Mouse (Mus musculus): ENCODE results near the gene Cnpy4. TPM values are rescaled to one million over a fixed set of nuclear protein-coding genes. Genes with fewer than 3 reads are reported as not detected.
"Not testable (repeated sequence)": the region's sequence is repeated elsewhere in the genome, so short reads cannot be mapped to it uniquely, and the experiment has no call there.

Cnpy4 gene
- total RNA-seq, 2 experiments from 2014 or later: 19.1 to 20.1 TPM

GRCm38 (mm10) chr5:138202086-138202485 is 14.8 kb downstream of the Cnpy4 start:
- no peak for DNase-seq

- DNase-seq: peak; percentile 44
These were observed 20.0 kb downstream of the Cnpy4 start for GRCm38 (mm10) chr5:138207253-138207652.

- DNase-seq: no peak
These were observed 20.6 kb downstream of the Cnpy4 start for GRCm38 (mm10) chr5:138207873-138208272.

DNA sequence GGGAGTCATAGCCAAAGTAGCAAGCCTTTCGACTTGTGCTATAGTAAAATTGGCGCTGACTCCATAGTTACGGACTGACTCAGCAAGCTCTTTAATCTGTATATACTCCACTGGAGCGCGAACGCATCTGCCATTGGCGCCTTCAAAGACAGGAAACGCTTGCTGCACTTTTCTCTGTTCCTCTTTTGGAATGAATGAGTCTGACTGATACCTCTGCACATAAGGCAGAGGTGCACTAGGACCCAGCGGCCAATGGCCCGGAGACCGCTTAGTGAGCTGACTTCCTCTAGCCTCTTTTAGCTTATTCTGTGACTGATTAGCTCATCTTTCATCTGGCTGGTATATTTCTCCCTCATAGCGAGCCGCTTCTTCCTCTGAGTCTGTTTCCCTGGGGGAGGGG is 29.3 kb downstream of the Cnpy4 start:
- DNase-seq: not testable (repeated sequence)

DNA sequence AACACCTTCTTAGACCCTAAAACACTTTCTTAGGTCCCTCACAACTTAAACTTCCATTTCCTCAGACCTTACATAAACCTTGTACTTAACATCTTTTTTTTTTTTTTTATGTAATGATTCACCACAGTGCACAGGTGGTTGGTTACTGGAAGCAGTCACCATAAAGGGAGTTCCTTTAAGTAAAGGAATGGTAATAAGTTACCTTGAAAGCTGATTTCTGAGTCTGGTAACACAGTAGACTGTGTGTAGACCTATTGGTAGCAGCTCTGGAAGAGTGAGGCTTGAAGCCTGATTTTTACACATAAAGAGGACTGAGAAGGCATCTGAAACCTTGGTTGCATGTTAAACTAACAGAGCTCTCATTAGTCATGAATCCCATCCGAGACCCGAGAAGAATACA is 32.6 kb downstream of the Cnpy4 start:
- no peak for DNase-seq

DNA sequence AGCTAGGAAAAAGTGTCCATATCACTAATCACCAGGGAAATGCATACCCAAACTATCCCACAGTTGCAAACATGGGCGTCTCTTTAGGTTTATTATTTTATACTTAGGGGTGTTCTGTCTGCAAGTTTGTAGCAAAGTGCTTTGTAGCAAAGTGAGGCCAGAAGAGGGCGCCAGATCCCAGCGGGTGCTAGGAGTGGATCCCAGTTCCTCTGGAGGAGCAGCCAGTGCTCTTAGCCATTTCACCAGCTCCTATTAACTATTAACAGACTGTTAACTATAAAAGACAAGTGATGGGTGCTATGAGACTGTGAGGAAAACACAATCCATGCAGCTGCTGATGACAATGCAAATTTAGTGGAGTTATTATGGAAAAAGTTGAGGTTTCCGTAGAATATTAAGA is 34.8 kb downstream of the Cnpy4 start:
- DNase-seq: peak; percentile 96

DNA sequence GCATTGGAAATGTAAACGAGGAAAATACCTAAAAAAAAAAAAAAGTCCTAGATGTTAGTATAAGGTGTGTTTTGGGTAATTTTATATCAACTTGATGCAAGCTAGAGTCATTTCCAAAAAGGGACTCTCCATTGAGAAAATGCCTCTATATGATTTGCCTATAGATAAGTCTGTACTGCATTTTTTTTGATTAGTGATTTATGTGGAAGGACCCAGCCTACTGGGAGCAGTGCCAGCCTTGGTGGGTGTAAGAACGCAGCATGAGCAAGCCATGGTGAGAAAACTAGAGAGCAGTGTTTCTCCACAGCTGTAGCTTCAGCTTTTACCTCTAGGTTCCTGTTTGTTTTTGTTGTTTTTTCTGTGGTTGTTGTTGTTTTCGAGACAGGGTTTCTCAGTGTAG is 36.0 kb downstream of the Cnpy4 start:
- DNase-seq: no peak

- DNase-seq: no peak
These were observed 38.4 kb downstream of the Cnpy4 start, which contains the start of gene Nxpe5 for GRCm38 (mm10) chr5:138225700-138226099. Gene Nxpe5 (plus strand): TSS chr5:138225898.

DNA sequence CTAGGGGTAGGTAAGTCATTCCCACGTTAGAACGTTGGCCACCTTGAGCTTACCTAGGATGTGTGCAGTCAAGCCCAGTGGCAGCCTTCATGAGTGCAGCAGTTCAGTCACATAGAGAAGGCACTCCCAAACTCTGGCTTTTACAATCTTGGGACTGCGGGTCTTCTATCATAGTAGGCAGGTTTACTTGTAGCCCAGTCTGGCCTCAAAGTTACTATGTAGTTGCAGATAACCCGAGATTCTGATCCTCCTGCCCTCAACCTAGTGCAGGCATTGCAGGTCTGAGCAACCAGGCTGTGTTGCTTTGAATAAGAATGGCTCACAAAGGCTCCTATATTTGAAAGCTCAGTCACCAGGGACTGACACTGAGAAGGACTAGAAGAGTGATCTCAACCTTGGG is 39.2 kb downstream of the Cnpy4 start:
- DNase-seq: no peak

DNA sequence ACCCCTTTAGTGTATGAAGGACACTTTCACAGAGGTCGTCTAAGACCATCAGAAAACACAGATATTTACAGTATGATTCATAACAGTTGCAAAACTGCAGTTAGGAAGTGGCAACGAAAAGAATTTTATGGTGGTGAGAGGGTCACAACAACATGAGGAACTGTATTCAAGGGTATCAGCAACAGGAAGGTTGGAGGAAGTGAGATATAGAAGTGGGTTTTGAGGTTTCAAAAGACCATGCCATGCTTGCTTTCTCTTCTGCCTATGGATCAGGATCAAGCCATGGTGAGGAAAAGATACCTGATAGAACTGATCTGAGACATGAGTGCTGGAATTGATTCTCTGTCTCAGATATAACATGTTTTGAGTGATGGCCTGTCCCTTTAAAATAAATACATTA is 40.1 kb downstream of the Cnpy4 start:
- DNase-seq: no peak

DNA sequence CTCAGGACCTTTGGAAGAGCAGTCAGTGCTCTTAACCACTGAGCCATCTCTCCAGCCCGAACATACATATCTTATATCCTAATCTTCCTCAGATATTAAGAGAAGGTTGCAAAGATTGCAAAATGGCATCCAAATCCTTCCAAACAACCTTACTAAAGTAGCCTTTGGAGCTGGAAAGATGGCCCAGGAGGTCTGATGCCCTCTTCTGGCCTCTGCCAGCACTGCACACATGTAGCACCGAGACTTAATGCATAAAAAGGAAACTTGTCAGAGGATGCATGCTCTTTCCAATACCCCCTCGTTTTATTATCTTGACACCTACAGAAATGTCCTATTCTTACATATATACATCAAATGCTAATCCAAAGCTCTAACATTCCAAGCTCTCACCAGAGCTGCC is 40.7 kb downstream of the Cnpy4 start:
- DNase-seq: peak; percentile 62

- DNase-seq: no peak
These were observed 42.2 kb downstream of the Cnpy4 start for GRCm38 (mm10) chr5:138229511-138229910.

DNA sequence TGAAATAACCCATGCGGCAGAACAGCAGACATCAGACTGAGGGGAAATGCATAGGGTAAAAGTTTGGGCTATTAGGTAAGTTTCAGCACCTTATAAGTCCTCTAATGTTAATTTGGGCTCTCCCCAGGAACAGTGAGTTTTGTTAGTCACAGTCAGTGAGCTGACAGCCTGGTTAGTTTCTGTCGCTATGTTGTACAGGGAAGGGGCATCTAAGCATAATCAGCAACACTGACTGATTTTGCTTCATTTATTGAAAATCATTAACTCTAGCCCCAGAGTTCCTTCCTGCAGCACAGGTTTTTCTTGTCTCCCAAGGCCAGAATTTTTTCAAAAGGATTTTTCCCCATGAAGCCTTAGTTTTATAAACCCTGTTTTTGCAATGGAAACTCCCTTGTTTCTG is 46.5 kb downstream of the Cnpy4 start:
- no peak for DNase-seq

DNA sequence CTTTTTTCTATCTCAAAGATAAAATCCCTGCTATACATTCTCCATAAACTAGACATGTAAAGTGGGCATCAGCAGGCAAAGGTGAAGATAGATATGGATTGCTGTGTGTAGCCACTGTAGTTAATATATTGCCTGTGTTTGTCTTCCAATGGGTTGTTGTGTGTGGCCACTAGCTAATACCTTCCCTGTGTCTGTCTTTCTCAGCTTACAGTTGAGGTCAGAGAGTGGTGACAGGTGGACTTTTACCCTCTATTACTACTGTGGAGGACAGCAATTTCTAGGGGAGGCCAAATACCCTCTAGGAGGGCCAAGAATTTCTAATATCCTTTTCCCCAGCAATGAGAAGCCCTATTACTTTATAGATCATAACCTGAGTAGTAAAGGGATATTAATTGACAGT is 46.9 kb downstream of the Cnpy4 start:
- DNase-seq: no peak

DNA sequence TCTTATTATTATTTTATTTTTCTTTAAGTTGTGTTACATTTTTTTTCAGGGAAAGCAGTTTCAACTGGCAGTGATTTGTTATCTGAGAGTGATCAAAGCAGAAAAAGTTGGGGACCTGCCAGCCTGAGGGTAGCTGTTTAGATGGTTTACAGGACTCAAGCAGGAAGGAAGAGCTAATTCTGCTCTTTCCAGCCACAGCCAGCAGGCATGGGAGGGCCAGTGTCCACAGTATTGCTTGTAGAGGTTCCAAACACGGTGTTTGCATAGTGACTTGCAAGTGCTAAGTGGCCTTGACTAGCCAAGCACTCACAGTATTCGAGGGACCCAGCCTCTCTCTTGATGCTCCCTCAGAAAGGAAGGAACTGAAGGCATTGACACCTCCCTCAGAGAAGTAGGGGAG is 54.2 kb downstream of the Cnpy4 start:
- DNase-seq: peak; percentile 57

Small RNAs within 50 kb of the gene (microRNA-seq; reads per million reads assigned to microRNA genes)
- 2,074 reads per million, percentile 84 among the genes with 10 or more reads in this experiment for gene Mir106b
- 544 reads per million, percentile 67 among the genes with 10 or more reads in this experiment for gene Mir25
- gene Mir93: 6,671 reads per million, percentile 91 among the genes with 10 or more reads in this experiment

Other genes starting within 250 kb of the Cnpy4 start
- gene Gjc3, start 224.4 kb upstream of the Cnpy4 start, total RNA-seq (2021): 1 to 10 TPM; 1.2 to 2.2 TPM
- 100 to 1,000 TPM in 1 of 2 experiments, 10 to 100 TPM in 1; 48.9 to 125 TPM for gene Azgp1, start 206.0 kb upstream of the Cnpy4 start, total RNA-seq (2021)
- gene Smok3a, start 166.2 kb upstream of the Cnpy4 start, total RNA-seq (2021): not detected
- not detected for gene Smok3b, start 166.1 kb upstream of the Cnpy4 start, total RNA-seq (2021)
- not detected for gene Smok3c, start 134.3 kb upstream of the Cnpy4 start, total RNA-seq (2021)
- 10 to 100 TPM; 29.2 to 33.8 TPM for gene Zkscan1, start 102.4 kb upstream of the Cnpy4 start, total RNA-seq (2021)
- gene Zscan21, start 70.6 kb upstream of the Cnpy4 start, total RNA-seq (2021): 10 to 100 TPM; 17.3 to 19.4 TPM
- gene Zfp113, start 31.7 kb upstream of the Cnpy4 start, total RNA-seq (2021): 10 to 100 TPM; 10.6 to 14.3 TPM
- 100 to 1,000 TPM; 151 to 155 TPM for gene Cops6, start 26.4 kb upstream of the Cnpy4 start, total RNA-seq (2021)
- 10 to 100 TPM; 19.7 to 31.9 TPM for gene Ap4m1, start 15.5 kb upstream of the Cnpy4 start, total RNA-seq (2021)
- 10 to 100 TPM; 52.6 to 68.5 TPM for gene Mcm7, start 15.1 kb upstream of the Cnpy4 start, total RNA-seq (2021)
- gene Taf6, start within 50 bp of the Cnpy4 start, total RNA-seq (2021): 10 to 100 TPM; 30.4 to 33.3 TPM
- 1 to 10 TPM; 8.1 to 9.4 TPM for gene Mblac1, start 6.8 kb downstream of the Cnpy4 start, total RNA-seq (2021)
- gene Nxpe5, start 38.4 kb downstream of the Cnpy4 start, total RNA-seq (2021): under 1 TPM; 0.51 to 0.96 TPM
- gene Lamtor4, start 68.0 kb downstream of the Cnpy4 start, total RNA-seq (2021): 10 to 100 TPM; 67.1 to 74.8 TPM
- gene BC037034, start 76.5 kb downstream of the Cnpy4 start, total RNA-seq (2021): 10 to 100 TPM; 17.1 to 20.6 TPM
- gene Gal3st4, start 85.4 kb downstream of the Cnpy4 start, total RNA-seq (2021): under 1 TPM; 0.15 to 0.54 TPM
- under 1 TPM in 1 of 2 experiments, not detected in 1; 0.03 TPM for gene Gm43720, start 92.5 kb downstream of the Cnpy4 start, total RNA-seq (2021)
- gene Gpc2, start 92.5 kb downstream of the Cnpy4 start, total RNA-seq (2021): 1 to 10 TPM in 1 of 2 experiments, under 1 TPM in 1; 0.96 to 2.0 TPM
- gene Stag3, start 92.8 kb downstream of the Cnpy4 start, total RNA-seq (2021): under 1 TPM; 0.30 to 0.39 TPM
- under 1 TPM in 1 of 2 experiments, not detected in 1; 0.42 TPM for gene Pvrig, start 154.5 kb downstream of the Cnpy4 start, total RNA-seq (2021)